Mouse (Mus musculus) thymus, adult 2 months (tissue): ENCODE results near the gene Atp5mpl.

Source experiments
- CTCF ChIP-seq: fragments of 200-500 bp; IDR thresholded peaks from 2 replicates; pipeline ENCODE4 v1.5.1; 2012; ENCODE audit warnings: mild to moderate bottlenecking, control low read depth, low read length, moderate library complexity, borderline replicate concordance; ENCODE audit not compliant: control insufficient read depth, poor library complexity, insufficient read depth; ENCODE audit errors: extremely low read depth
- POLR2A ChIP-seq: fragments of 200-500 bp; IDR thresholded peaks from 2 replicates; pipeline ENCODE4 v1.6.1; 2012; ENCODE audit warnings: mild to moderate bottlenecking, low read length, control low read depth, moderate library complexity; ENCODE audit not compliant: control insufficient read depth, poor library complexity, insufficient read depth; ENCODE audit errors: extremely low read depth

DNA sequence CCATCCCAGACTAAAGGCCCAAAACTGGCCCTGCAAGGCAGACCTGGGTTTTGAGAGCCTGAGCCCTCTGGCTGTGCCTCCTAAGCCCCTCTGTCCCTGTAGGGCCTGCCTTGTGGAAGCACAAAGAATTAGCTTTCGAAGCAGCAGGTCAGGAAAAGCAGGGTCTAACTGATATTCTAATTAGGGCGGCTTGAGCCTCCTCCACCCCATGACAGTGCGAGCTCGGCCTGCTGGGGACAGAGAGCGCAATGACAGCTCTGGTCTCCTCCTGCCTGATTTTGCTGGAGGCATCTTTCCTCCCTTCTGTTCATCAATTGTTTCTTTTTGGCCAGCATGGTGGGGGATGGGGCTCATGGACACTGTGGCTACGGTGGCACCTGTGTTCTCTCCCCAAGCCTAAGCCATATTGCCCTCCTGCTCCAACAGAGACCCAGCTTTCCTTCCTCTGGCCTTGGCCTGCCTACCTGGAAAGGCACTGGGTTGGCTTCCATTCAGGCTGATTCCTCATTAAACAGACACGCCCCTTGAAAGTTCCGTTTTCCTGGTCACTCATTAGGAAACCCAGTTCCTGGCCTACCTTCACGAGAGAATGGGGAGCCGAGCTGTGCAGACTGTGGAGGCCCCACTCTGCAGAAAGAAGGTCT lies 23.2 kb downstream of the Atp5mpl start:
- TF ChIP-seq POLR2A, result no peak
- no peak for TF ChIP-seq CTCF
